Mouse (Mus musculus): Measurements from ENCODE around the gene Plxna4. TPM values are rescaled to one million over a fixed set of nuclear protein-coding genes. Genes with fewer than 3 reads are reported as not detected.

Plxna4 gene
- total and polyA plus RNA-seq, 3 experiments: not detected

DNA sequence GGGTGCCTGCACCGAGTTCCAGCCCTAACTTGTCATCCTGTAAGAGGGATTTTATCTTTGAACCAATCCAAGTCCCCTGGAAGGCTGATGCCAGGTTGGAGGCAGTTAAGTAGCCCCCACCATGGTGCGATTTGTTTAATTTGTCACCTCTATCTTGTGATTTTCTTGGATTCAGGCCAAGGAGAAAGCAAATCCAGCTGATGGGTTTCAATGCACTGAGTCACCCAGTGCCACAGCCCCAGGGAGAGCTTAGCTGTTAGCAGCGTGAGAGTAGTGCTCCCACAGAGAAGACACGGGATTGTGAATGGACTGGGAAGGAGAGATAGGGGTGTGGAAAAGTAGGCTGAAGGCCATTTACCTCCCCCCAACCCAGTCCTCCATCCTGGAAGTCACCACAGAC is 375.6 kb downstream of the Plxna4 start:
- H3K79me2 ChIP-seq (replicated peaks; ENCODE audit: control insufficient read depth, extremely low read depth, insufficient read depth, poor library complexity, severe bottlenecking): no peaks in the 10 kb centered on the region
- H3K9ac ChIP-seq (ENCODE audit: insufficient read depth, low read depth): no peak overlapping the region
- dilution Hi-C loops (cut with MboI; ENCODE audit: extremely low pct_ligation_motif_present, extremely low pct_unique_long_range_greater_than_20kb, low sequenced_read_pairs): no loop called here
- no peak for TF ChIP-seq RAD21 (IDR thresholded peaks at IDR 0.05; ENCODE audit: low read depth, low read length)
- TF ChIP-seq BHLHE40 (IDR thresholded peaks at IDR 0.05; ENCODE audit: low read depth, low read length): no peak
- TF ChIP-seq PAX5 (IDR thresholded peaks at IDR 0.05; ENCODE audit: low read length): no peak
- TF ChIP-seq CHD1 (IDR thresholded peaks at IDR 0.05; ENCODE audit: low read depth, low read length): no peak
- no peak for TF ChIP-seq E2F4 (IDR thresholded peaks at IDR 0.05; ENCODE audit: insufficient replicate concordance, low read depth, low read length)
- no peak for TF ChIP-seq NELFE (IDR thresholded peaks at IDR 0.05; ENCODE audit: low read depth, low read length)
- no peak for TF ChIP-seq MAFK (IDR thresholded peaks at IDR 0.05; ENCODE audit: insufficient replicate concordance, low read length)
- TF ChIP-seq MAZ (IDR thresholded peaks at IDR 0.05; ENCODE audit: low read depth, low read length): no peak
- no peak for TF ChIP-seq EP300 (IDR thresholded peaks at IDR 0.05; ENCODE audit: low read length)
- TF ChIP-seq HCFC1 (IDR thresholded peaks at IDR 0.05; ENCODE audit: low read depth, low read length): no peak
- no peak for TF ChIP-seq POLR2A (IDR thresholded peaks at IDR 0.05; ENCODE audit: low read depth, low read length)
- no peak for TF ChIP-seq CTCF (conservative IDR thresholded peaks at IDR 0.05 in 1 of 2, IDR thresholded peaks at IDR 0.05 in 1 of 2; ENCODE audit: low read depth in 2 of 2, low read length in 2 of 2)
- no peak for TF ChIP-seq UBTF (IDR thresholded peaks at IDR 0.05; ENCODE audit: low read depth, low read length)
- TF ChIP-seq CHD2 (IDR thresholded peaks at IDR 0.05; ENCODE audit: low read length): no peak
- TF ChIP-seq ELF1 (IDR thresholded peaks at IDR 0.05; ENCODE audit: low read depth, low read length): no peak
- TF ChIP-seq ZC3H11A (IDR thresholded peaks at IDR 0.05; ENCODE audit: low read depth, low read length): no peak
- no peak for TF ChIP-seq JUND (conservative IDR thresholded peaks at IDR 0.05; ENCODE audit: low read depth, low read length)
- TF ChIP-seq IRF4 (IDR thresholded peaks at IDR 0.05; ENCODE audit: low read depth, low read length): no peak
- TF ChIP-seq MAX (IDR thresholded peaks at IDR 0.05; ENCODE audit: low read length): no peak
- no peaks in the 10 kb centered on the region for H3K36me3 ChIP-seq (replicated peaks in 1 of 2; ENCODE audit: control insufficient read depth in 1 of 2, insufficient read depth in 1 of 2, low read length in 1 of 2)
- peaks cover 87% of the 10 kb centered on the region for H3K27me3 ChIP-seq (replicated peaks)
- H3K4me3 ChIP-seq (replicated peaks in 1 of 3; ENCODE audit: low read depth in 2 of 3, low read length in 2 of 3, poor library complexity in 1 of 3): no peak overlapping the region
- H3K4me2 ChIP-seq (ENCODE audit: insufficient read depth, low read depth, poor library complexity, severe bottlenecking): no peak overlapping the region
- DNase-seq (ENCODE audit: extremely low read depth): no peak
- in situ Hi-C loops (cut with MboI; ENCODE audit: low pct_ligation_motif_present, low pct_unique_long_range_greater_than_20kb, low sequenced_read_pairs): no loop called here
- H3K9me3 ChIP-seq (replicated peaks; ENCODE audit: low read length): no peaks in the 10 kb centered on the region
- H3K27ac ChIP-seq (ENCODE audit: insufficient read depth, low read depth): no peak overlapping the region
- no peaks in the 10 kb centered on the region for H3K4me1 ChIP-seq (ENCODE audit: control insufficient read depth in 1 of 2, insufficient read depth in 2 of 2)

DNA sequence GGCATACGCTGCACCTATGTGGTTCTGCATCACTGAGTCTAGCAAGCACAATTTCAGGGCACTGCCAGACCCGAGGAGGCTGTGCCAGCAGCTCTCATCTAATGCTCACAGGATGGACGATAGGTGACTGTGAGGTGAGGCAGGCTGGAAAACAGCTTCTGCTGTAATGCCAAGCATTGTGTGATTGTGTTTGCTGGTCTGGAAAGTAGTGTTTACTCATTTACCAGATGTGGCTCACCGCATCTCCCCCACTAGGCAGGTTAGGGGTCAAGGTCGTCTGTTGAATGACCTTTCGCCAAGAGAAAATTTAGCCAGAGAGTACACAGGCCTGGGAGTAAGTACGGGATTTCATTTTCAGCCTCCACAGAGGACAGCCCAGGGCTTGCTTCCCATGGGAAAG is 377.9 kb downstream of the Plxna4 start:
- H3K27ac ChIP-seq (ENCODE audit: insufficient read depth, low read depth): no peak overlapping the region
- DNase-seq (ENCODE audit: extremely low read depth): no peak
- H3K9me3 ChIP-seq (replicated peaks; ENCODE audit: low read length): no peaks in the 10 kb centered on the region
- peaks cover 80% of the 10 kb centered on the region for H3K27me3 ChIP-seq (replicated peaks)
- H3K79me2 ChIP-seq (replicated peaks; ENCODE audit: control insufficient read depth, extremely low read depth, insufficient read depth, poor library complexity, severe bottlenecking): no peaks in the 10 kb centered on the region
- H3K36me3 ChIP-seq (replicated peaks in 1 of 2; ENCODE audit: control insufficient read depth in 1 of 2, insufficient read depth in 1 of 2, low read length in 1 of 2): no peaks in the 10 kb centered on the region
- in situ Hi-C loops (cut with MboI; ENCODE audit: low pct_ligation_motif_present, low pct_unique_long_range_greater_than_20kb, low sequenced_read_pairs): no loop called here
- no peak for TF ChIP-seq JUN (IDR thresholded peaks at IDR 0.05; ENCODE audit: insufficient read depth, low read depth, low read length)
- no peak for TF ChIP-seq ETS1 (conservative IDR thresholded peaks at IDR 0.05; ENCODE audit: low read depth, low read length)
- TF ChIP-seq PAX5 (IDR thresholded peaks at IDR 0.05; ENCODE audit: low read length): no peak
- no peak for TF ChIP-seq CHD2 (IDR thresholded peaks at IDR 0.05; ENCODE audit: low read length)
- TF ChIP-seq POLR2AphosphoS2 (IDR thresholded peaks at IDR 0.05; ENCODE audit: low read depth, low read length): no peak
- no peak for TF ChIP-seq SIN3A (IDR thresholded peaks at IDR 0.05; ENCODE audit: low read length)
- no peak for TF ChIP-seq MAFK (IDR thresholded peaks at IDR 0.05; ENCODE audit: insufficient replicate concordance, low read length)
- TF ChIP-seq IRF4 (IDR thresholded peaks at IDR 0.05; ENCODE audit: low read depth, low read length): no peak
- TF ChIP-seq MEF2A (IDR thresholded peaks at IDR 0.05; ENCODE audit: borderline replicate concordance, low read depth, low read length): no peak
- no peak for TF ChIP-seq ELF1 (IDR thresholded peaks at IDR 0.05; ENCODE audit: low read depth, low read length)
- no peak for TF ChIP-seq RAD21 (IDR thresholded peaks at IDR 0.05; ENCODE audit: low read depth, low read length)
- no peak for TF ChIP-seq ZNF384 (IDR thresholded peaks at IDR 0.05; ENCODE audit: low read depth, low read length)
- no peak for TF ChIP-seq RCOR1 (conservative IDR thresholded peaks at IDR 0.05; ENCODE audit: low read depth, low read length)
- TF ChIP-seq NELFE (IDR thresholded peaks at IDR 0.05; ENCODE audit: low read depth, low read length): no peak
- no peak for TF ChIP-seq EP300 (IDR thresholded peaks at IDR 0.05; ENCODE audit: low read length)
- TF ChIP-seq TCF12 (IDR thresholded peaks at IDR 0.05; ENCODE audit: low read depth, low read length): no peak
- no peak for TF ChIP-seq CHD1 (IDR thresholded peaks at IDR 0.05; ENCODE audit: low read depth, low read length)
- no peak for TF ChIP-seq MYC (IDR thresholded peaks at IDR 0.05; ENCODE audit: low read depth, low read length)
- H3K4me2 ChIP-seq (ENCODE audit: insufficient read depth, low read depth, poor library complexity, severe bottlenecking): no peak overlapping the region
- no peak overlapping the region for H3K4me3 ChIP-seq (replicated peaks in 1 of 3; ENCODE audit: low read depth in 2 of 3, low read length in 2 of 3, poor library complexity in 1 of 3)
- no peak overlapping the region for H3K9ac ChIP-seq (ENCODE audit: insufficient read depth, low read depth)
- dilution Hi-C loops (cut with MboI; ENCODE audit: extremely low pct_ligation_motif_present, extremely low pct_unique_long_range_greater_than_20kb, low sequenced_read_pairs): no loop called here
- H3K4me1 ChIP-seq (ENCODE audit: control insufficient read depth in 1 of 2, insufficient read depth in 2 of 2): no peaks in the 10 kb centered on the region
